Mouse (Mus musculus) cortical plate, adult 2 months (tissue): ENCODE data around the gene Atp2b2.

Experiments
- CTCF ChIP-seq: fragments of 200-500 bp; IDR thresholded peaks from 2 replicates; pipeline ENCODE4 v1.5.1; 2011; ENCODE audit warnings: mild to moderate bottlenecking, control low read depth, low read length; ENCODE audit not compliant: insufficient read depth; ENCODE audit errors: extremely low read depth
- POLR2A ChIP-seq: fragments of 200-500 bp; IDR thresholded peaks from 2 replicates; pipeline ENCODE4 v1.6.1; 2011; ENCODE audit warnings: mild to moderate bottlenecking, low read length, control low read depth; ENCODE audit not compliant: insufficient read depth; ENCODE audit errors: extremely low read depth

GRCm38 (mm10) chr6:113891225-113891967, 151.0 kb downstream of the Atp2b2 start:
- TF ChIP-seq CTCF, result no peak
- peak; percentile 75 for TF ChIP-seq POLR2A
